In the genomic region with DNA sequence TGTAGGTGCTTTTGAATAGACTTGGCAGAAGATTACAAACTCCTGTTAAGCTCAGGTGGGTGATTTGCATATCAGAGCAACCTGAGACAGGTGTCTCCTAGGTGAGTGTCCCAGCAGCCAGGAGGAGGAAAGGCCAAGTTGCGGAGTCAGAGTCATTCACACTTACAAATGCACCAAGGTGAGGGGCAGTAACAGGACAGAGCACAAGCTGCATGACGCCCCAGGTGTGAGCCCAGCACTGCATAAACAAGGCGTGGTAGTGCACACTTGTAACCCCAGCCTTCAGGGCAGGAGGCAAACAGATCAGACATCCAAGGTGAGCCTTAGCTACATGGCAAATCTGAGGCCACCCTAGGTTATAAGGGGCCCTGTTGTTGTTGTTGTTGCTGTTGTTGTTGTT, we compare ENCODE assay signal across 35 mouse cellular contexts. TPM values are rescaled to one million over a fixed set of nuclear protein-coding genes. Genes with fewer than 3 reads are reported as not detected.
"Had no signal": no experiment of that assay in that cellular context is flagged by ENCODE, and none has a peak within 500 bp of the region (broad histone marks: within the 10 kb centered on the region; RNA-seq: fewer than 3 reads in every experiment).

No protein-coding gene starts in this region.

- H3K4me2 ChIP-seq: heart, embryonic 12.5 days; hindbrain, embryonic 13.5 days; hindbrain, embryonic 15.5 days; kidney, embryonic 15.5 days; limb, embryonic 12.5 days; liver, embryonic 11.5 days had no signal

- H3K36me3 ChIP-seq: heart, embryonic 10.5 days; heart, embryonic 12.5 days; hindbrain, embryonic 13.5 days; hindbrain, embryonic 15.5 days; kidney, embryonic 15.5 days; limb, embryonic 10.5 days; limb, embryonic 12.5 days had no signal

- ATAC-seq: hindbrain, postnatal 0 days; intestine, embryonic 16.5 days had no signal

- H3K4me3 ChIP-seq: gastrocnemius, adult 2 months; heart, embryonic 10.5 days; heart, embryonic 12.5 days; hindbrain, embryonic 13.5 days; hindbrain, embryonic 15.5 days; kidney, embryonic 15.5 days; left cerebral cortex, adult 2 months; limb, embryonic 10.5 days; limb, embryonic 12.5 days had no signal

- H3K9me3 ChIP-seq: heart, embryonic 10.5 days; heart, embryonic 12.5 days; hindbrain, embryonic 13.5 days; hindbrain, embryonic 15.5 days; kidney, embryonic 15.5 days; limb, embryonic 10.5 days; limb, embryonic 12.5 days had no signal

- DNase-seq: gastrocnemius, adult 2 months; gastrocnemius, postnatal 10 days; gastrocnemius, postnatal 25 days; heart, adult 18-20 months; heart, postnatal 14 days; heart, postnatal 36 days; kidney, adult 11 months; kidney, adult 2 months; kidney, adult 9 months; kidney, postnatal 14 days; kidney, postnatal 36 days; layer of hippocampus, adult 9-11 months; layer of hippocampus, postnatal 36 days; liver had no signal

- H3K27ac ChIP-seq: gastrocnemius, adult 2 months; heart, embryonic 10.5 days; hindbrain, embryonic 13.5 days; hindbrain, embryonic 15.5 days; hindbrain, postnatal 0 days; kidney, embryonic 15.5 days; kidney, postnatal 0 days; left cerebral cortex, adult 2 months; limb, embryonic 10.5 days; limb, embryonic 12.5 days had no signal

- H3K9ac ChIP-seq: heart, embryonic 12.5 days; hindbrain, embryonic 13.5 days; hindbrain, embryonic 15.5 days; kidney, embryonic 15.5 days; limb, embryonic 12.5 days had no signal

RNA-seq across cellular contexts. Expression of a gene that starts 40.0 kb away (rescaled TPM):
- total RNA-seq: gastrocnemius, adult 2 months; gastrocnemius, postnatal 25 days; granulocyte monocyte progenitor cell, adult 5-6 weeks; heart, adult 8-10 months; hematopoietic stem cell, adult 5-6 weeks; left cerebral cortex, adult 2 months; left cerebral cortex, postnatal 14 days; left cerebral cortex, postnatal 36 days had no signal
- polyA plus RNA-seq: heart, embryonic 14.5 days; hindbrain, embryonic 11.5 days; hindbrain, embryonic 15.5 days; hindbrain, postnatal 0 days; intestine, embryonic 14.5 days; kidney, postnatal 0 days; limb, embryonic 10.5 days; limb, embryonic 12.5 days; limb, embryonic 14.5 days had no signal

RNA-seq across cellular contexts. Expression of a gene that starts 58.5 kb away (rescaled TPM):
- total RNA-seq: granulocyte monocyte progenitor cell, adult 5-6 weeks had no signal
